Mouse (Mus musculus): ENCODE measurements around the gene Gaa.
"Not testable (repeated sequence)": the region's sequence is repeated elsewhere in the genome, so short reads cannot be mapped to it uniquely, and the experiment has no call there.

Gene Gaa

GRCm38 (mm10) chr11:119256557-119256956 is 11.1 kb upstream of the Gaa start:
- not testable (repeated sequence) for DNase-seq

GRCm38 (mm10) chr11:119258216-119258571 is 9.5 kb upstream of the Gaa start:
- DNase-seq, result no peak

GRCm38 (mm10) chr11:119258572-119259322 is 8.9 kb upstream of the Gaa start:
- peak; percentile 77 for DNase-seq

- DNase-seq, result peak; percentile 65
Observed at GRCm38 (mm10) chr11:119259977-119260376, 7.7 kb upstream of the Gaa start.

- no peak for DNase-seq
Observed at GRCm38 (mm10) chr11:119264413-119264812, 3.3 kb upstream of the Gaa start.

- DNase-seq, result no peak
Observed at GRCm38 (mm10) chr11:119265811-119266210, 1.9 kb upstream of the Gaa start.

GRCm38 (mm10) chr11:119267241-119267674 is 429 bp upstream of the Gaa start:
- DNase-seq, result peak; percentile 90

GRCm38 (mm10) chr11:119268557-119269195 is 989 bp downstream of the Gaa start:
- peak; percentile 67 for DNase-seq

- not testable (repeated sequence) for DNase-seq
Observed at GRCm38 (mm10) chr11:119272492-119272891, 4.8 kb downstream of the Gaa start.

GRCm38 (mm10) chr11:119273186-119273930 is 5.7 kb downstream of the Gaa start:
- no peak for DNase-seq

- no peak for DNase-seq
Observed at GRCm38 (mm10) chr11:119281030-119281429, 13.3 kb downstream of the Gaa start.

- no peak for DNase-seq
Observed at GRCm38 (mm10) chr11:119285791-119286527, 18.3 kb downstream of the Gaa start.

GRCm38 (mm10) chr11:119287207-119287992 is 19.7 kb downstream of the Gaa start:
- no peak for DNase-seq

- DNase-seq, result not testable (repeated sequence)
Observed at GRCm38 (mm10) chr11:119292861-119293260, 25.2 kb downstream of the Gaa start.

GRCm38 (mm10) chr11:119297996-119298395 is 30.3 kb downstream of the Gaa start:
- no peak for DNase-seq

- no peak for DNase-seq
Observed at GRCm38 (mm10) chr11:119298917-119299316, 31.2 kb downstream of the Gaa start.

- DNase-seq, result peak; percentile 93
Observed at GRCm38 (mm10) chr11:119299391-119300245, 31.9 kb downstream of the Gaa start, which contains the start of gene Eif4a3. Gene Eif4a3 (minus strand): TSS chr11:119300089.

GRCm38 (mm10) chr11:119300246-119300935 is 32.7 kb downstream of the Gaa start:
- DNase-seq, result no peak

- DNase-seq, result no peak
Observed at GRCm38 (mm10) chr11:119300986-119301385, 33.3 kb downstream of the Gaa start.
